Mouse (Mus musculus) myocyte (in vitro differentiated cells): Measurements from ENCODE around the gene Rrp1. TPM values are rescaled to one million over a fixed set of nuclear protein-coding genes. Genes with fewer than 3 reads are reported as not detected.

ENCODE experiments used
- H3K27me3 ChIP-seq: one replicate; pipeline ENCODE4 v1.6.1; 2011; ENCODE audit not compliant: control insufficient read depth, insufficient read depth, insufficient read length
- H3K36me3 ChIP-seq: one replicate; pipeline ENCODE4 v1.6.1; 2011; ENCODE audit not compliant: control insufficient read depth, insufficient read depth
- H3K4me2 ChIP-seq: one replicate; pipeline ENCODE4 v1.6.1; 2011; ENCODE audit warnings: low read depth, control low read depth
- H3K4me3 ChIP-seq: one replicate; pipeline ENCODE4 v1.5.1; 2011; ENCODE audit warnings: mild to moderate bottlenecking, control low read depth, moderate library complexity
- H3K79me2 ChIP-seq: one replicate; pipeline ENCODE4 v1.6.1; 2011; ENCODE audit not compliant: control insufficient read depth, insufficient read depth
- H3ac ChIP-seq: one replicate; pipeline ENCODE4 v1.6.1; 2011; ENCODE audit not compliant: control insufficient read depth, insufficient read length
- CEBPB ChIP-seq: IDR thresholded peaks from 2 replicates; pipeline ENCODE4 v1.6.1; 2011; ENCODE audit warnings: mild to moderate bottlenecking, moderate library complexity; ENCODE audit not compliant: poor library complexity, insufficient read depth, severe bottlenecking
- E2F4 ChIP-seq: IDR thresholded peaks from one replicate; pipeline ENCODE4 v1.6.1; 2011; ENCODE audit warnings: mild to moderate bottlenecking, control low read depth, moderate library complexity; ENCODE audit not compliant: insufficient read depth
- MAX ChIP-seq: IDR thresholded peaks from one replicate; pipeline ENCODE4 v1.6.1; 2011; ENCODE audit warnings: low read depth, mild to moderate bottlenecking, control low read depth
- MYOD1 ChIP-seq, 3 experiments: IDR thresholded peaks; one replicate each; pipeline ENCODE4 v1.6.1; 2011; ENCODE audit warnings: control low read depth in 2 of 3, low read depth in 2 of 3, mild to moderate bottlenecking in 2 of 3, moderate library complexity in 1 of 3; ENCODE audit not compliant: insufficient read length in 2 of 3, control insufficient read depth in 1 of 3
- MYOG ChIP-seq, 3 experiments: IDR thresholded peaks; one replicate each; pipeline ENCODE4 v1.6.1; 2011; ENCODE audit warnings: control low read depth in 2 of 3, low read depth in 2 of 3, mild to moderate bottlenecking in 2 of 3; ENCODE audit not compliant: insufficient read length in 2 of 3, control insufficient read depth in 1 of 3, insufficient read depth in 1 of 3
- POLR2A ChIP-seq: IDR thresholded peaks from one replicate; pipeline ENCODE4 v1.6.1; 2011; ENCODE audit warnings: low read depth, mild to moderate bottlenecking, control low read depth, moderate library complexity; ENCODE audit not compliant: insufficient read length
- POLR2AphosphoS2 ChIP-seq: IDR thresholded peaks from one replicate; pipeline ENCODE4 v1.6.1; 2011; ENCODE audit warnings: low read depth, control low read depth; ENCODE audit not compliant: insufficient read length
- REST ChIP-seq: IDR thresholded peaks from one replicate; pipeline ENCODE4 v1.6.1; 2011; ENCODE audit warnings: mild to moderate bottlenecking, control low read depth, moderate library complexity; ENCODE audit not compliant: insufficient read depth, insufficient read length
- SRF ChIP-seq: IDR thresholded peaks from one replicate; pipeline ENCODE4 v1.6.1; 2011; ENCODE audit warnings: low read depth; ENCODE audit not compliant: control insufficient read depth, insufficient read length
- TCF12 ChIP-seq: IDR thresholded peaks from one replicate; pipeline ENCODE4 v1.6.1; 2011; ENCODE audit warnings: mild to moderate bottlenecking, control low read depth; ENCODE audit not compliant: poor library complexity, insufficient read depth, severe bottlenecking
- TCF3 ChIP-seq: IDR thresholded peaks from one replicate; pipeline ENCODE4 v1.6.1; 2011; ENCODE audit warnings: low read depth, control low read depth; ENCODE audit not compliant: insufficient read length
- USF1 ChIP-seq: IDR thresholded peaks from one replicate; pipeline ENCODE4 v1.6.1; 2011; ENCODE audit warnings: low read depth, mild to moderate bottlenecking, control low read depth, moderate library complexity
- polyA plus RNA-seq: library from polyadenylated mRNA; unstranded; fragments of >200 nt; fragmentation: generic; extraction: Trizol; gene quantifications from one replicate; pipeline ENCODE4 v1.2.1, GENCODE M21; 2012; ENCODE audit warnings: missing spikeins

Rrp1 gene
- polyA plus RNA-seq, 1 experiment = 180 TPM

- Histone ChIP-seq H3ac (peak overlapping the region; percentile 12), H3K79me2 (peaks cover 9% of the 10 kb centered on the region), H3K4me2 (peak overlapping the region; percentile 67), H3K4me3 (peak overlapping the region; percentile 64), H3K36me3 (peaks cover 8% of the 10 kb centered on the region), H3K27me3 (no peaks in the 10 kb centered on the region)
- TF ChIP-seq POLR2AphosphoS2 = no peak
- no peak for TF ChIP-seq MYOD1 (IDR thresholded peaks at IDR 0.05; ENCODE audit: control insufficient read depth in 1 of 3, insufficient read length in 2 of 3, low read depth in 2 of 3)
- TF ChIP-seq E2F4 = no peak
- TF ChIP-seq SRF = no peak
- TF ChIP-seq TCF3 = no peak
- TF ChIP-seq REST = no peak
- TF ChIP-seq POLR2A = no peak
- no peak for TF ChIP-seq MAX
- TF ChIP-seq USF1 = no peak
- TF ChIP-seq TCF12 = no peak
- TF ChIP-seq MYOG (IDR thresholded peaks at IDR 0.05; ENCODE audit: control insufficient read depth in 1 of 3, insufficient read depth in 1 of 3, insufficient read length in 2 of 3, low read depth in 2 of 3) = no peak
- TF ChIP-seq CEBPB = no peak
These were observed 13.4 kb upstream of the Rrp1 start for GRCm38 (mm10) chr10:78426117-78426735.

- Histone ChIP-seq H3K27me3 (no peaks in the 10 kb centered on the region), H3ac (peak within 1 kb of the TSS; percentile 12), H3K79me2 (peaks cover 9% of the 10 kb centered on the region), H3K4me3 (peak within 1 kb of the TSS; percentile 64), H3K36me3 (peaks cover 8% of the 10 kb centered on the region), H3K4me2 (peak within 1 kb of the TSS; percentile 98)
- TF ChIP-seq CEBPB (no peak), POLR2A (peak; percentile 91), TCF12 (no peak), USF1 (peak; percentile 86), E2F4 (no peak), TCF3 (no peak), MYOG (IDR thresholded peaks at IDR 0.05; ENCODE audit: control insufficient read depth in 1 of 3, insufficient read depth in 1 of 3, insufficient read length in 2 of 3, low read depth in 2 of 3) (peak in 1 of 3 experiments; percentile 20), MYOD1 (IDR thresholded peaks at IDR 0.05; ENCODE audit: control insufficient read depth in 1 of 3, insufficient read length in 2 of 3, low read depth in 2 of 3) (no peak), POLR2AphosphoS2 (peak; percentile 86), REST (no peak), MAX (no peak), SRF (peak; percentile 11)
These were observed 12.6 kb upstream of the Rrp1 start, which contains the start of gene Cstb for GRCm38 (mm10) chr10:78425181-78426041. Cstb (plus strand) TSS chr10:78425669.

- Histone ChIP-seq H3K36me3 (no peaks in the 10 kb centered on the region), H3ac (no peak overlapping the region), H3K4me2 (no peak overlapping the region), H3K4me3 (no peak overlapping the region), H3K27me3 (no peaks in the 10 kb centered on the region), H3K79me2 (peaks cover 9% of the 10 kb centered on the region)
- no peak for TF ChIP-seq POLR2A
- TF ChIP-seq SRF = no peak
- no peak for TF ChIP-seq CEBPB
- no peak for TF ChIP-seq TCF3
- TF ChIP-seq MYOG (IDR thresholded peaks at IDR 0.05; ENCODE audit: control insufficient read depth in 1 of 3, insufficient read depth in 1 of 3, insufficient read length in 2 of 3, low read depth in 2 of 3) = no peak
- TF ChIP-seq MAX = no peak
- no peak for TF ChIP-seq MYOD1 (IDR thresholded peaks at IDR 0.05; ENCODE audit: control insufficient read depth in 1 of 3, insufficient read length in 2 of 3, low read depth in 2 of 3)
- TF ChIP-seq USF1 = no peak
- no peak for TF ChIP-seq POLR2AphosphoS2
- TF ChIP-seq E2F4 = no peak
- TF ChIP-seq REST = no peak
- TF ChIP-seq TCF12 = no peak
These were observed 9.8 kb upstream of the Rrp1 start for GRCm38 (mm10) chr10:78422614-78423013.

- Histone ChIP-seq H3K27me3 (no peaks in the 10 kb centered on the region), H3K4me3 (no peak overlapping the region), H3K79me2 (peaks cover 2% of the 10 kb centered on the region), H3ac (no peak overlapping the region), H3K4me2 (no peak overlapping the region), H3K36me3 (no peaks in the 10 kb centered on the region)
- TF ChIP-seq MAX (no peak), TCF3 (no peak), REST (no peak), MYOD1 (IDR thresholded peaks at IDR 0.05; ENCODE audit: control insufficient read depth in 1 of 3, insufficient read length in 2 of 3, low read depth in 2 of 3) (no peak), TCF12 (no peak), POLR2A (no peak), MYOG (IDR thresholded peaks at IDR 0.05; ENCODE audit: control insufficient read depth in 1 of 3, insufficient read depth in 1 of 3, insufficient read length in 2 of 3, low read depth in 2 of 3) (no peak), E2F4 (no peak), SRF (no peak), CEBPB (no peak), USF1 (no peak), POLR2AphosphoS2 (no peak)
These were observed 8.1 kb upstream of the Rrp1 start for GRCm38 (mm10) chr10:78420929-78421328.
